Mouse (Mus musculus) E14TG2a.4 (cell line): ENCODE measurements around the gene Kif11.

ENCODE experiments used
- H3K27me3 ChIP-seq: 2 replicates; pipeline ENCODE4 v1.6.1; 2014; ENCODE audit warnings: low read length, control low read depth; ENCODE audit not compliant: insufficient read depth
- H3K36me3 ChIP-seq: 2 replicates; pipeline ENCODE4 v1.6.1; 2014; ENCODE audit warnings: low read length, control low read depth; ENCODE audit not compliant: insufficient read depth
- H3K4me1 ChIP-seq: replicated peaks from 2 replicates; pipeline ENCODE4 v1.6.1; 2014; ENCODE audit warnings: low read depth, low read length, control low read depth
- H3K4me3 ChIP-seq: replicated peaks from 2 replicates; pipeline ENCODE4 v1.5.1; 2014; ENCODE audit warnings: mild to moderate bottlenecking, low read length
- H3K9me3 ChIP-seq: 2 replicates; pipeline ENCODE4 v1.6.1; 2014; ENCODE audit warnings: low read length, control low read depth
- CTCF ChIP-seq: conservative IDR thresholded peaks from 2 replicates; pipeline ENCODE4 v1.5.1; 2014; ENCODE audit warnings: low read length
- NANOG ChIP-seq: IDR thresholded peaks from 2 replicates; pipeline ENCODE4 v1.6.1; 2014; ENCODE audit warnings: borderline replicate concordance, low read length, mixed read lengths
- POU5F1 ChIP-seq: IDR thresholded peaks from 2 replicates; pipeline ENCODE4 v1.6.1; 2014; ENCODE audit warnings: low read length, borderline replicate concordance

The Kif11 gene

DNA sequence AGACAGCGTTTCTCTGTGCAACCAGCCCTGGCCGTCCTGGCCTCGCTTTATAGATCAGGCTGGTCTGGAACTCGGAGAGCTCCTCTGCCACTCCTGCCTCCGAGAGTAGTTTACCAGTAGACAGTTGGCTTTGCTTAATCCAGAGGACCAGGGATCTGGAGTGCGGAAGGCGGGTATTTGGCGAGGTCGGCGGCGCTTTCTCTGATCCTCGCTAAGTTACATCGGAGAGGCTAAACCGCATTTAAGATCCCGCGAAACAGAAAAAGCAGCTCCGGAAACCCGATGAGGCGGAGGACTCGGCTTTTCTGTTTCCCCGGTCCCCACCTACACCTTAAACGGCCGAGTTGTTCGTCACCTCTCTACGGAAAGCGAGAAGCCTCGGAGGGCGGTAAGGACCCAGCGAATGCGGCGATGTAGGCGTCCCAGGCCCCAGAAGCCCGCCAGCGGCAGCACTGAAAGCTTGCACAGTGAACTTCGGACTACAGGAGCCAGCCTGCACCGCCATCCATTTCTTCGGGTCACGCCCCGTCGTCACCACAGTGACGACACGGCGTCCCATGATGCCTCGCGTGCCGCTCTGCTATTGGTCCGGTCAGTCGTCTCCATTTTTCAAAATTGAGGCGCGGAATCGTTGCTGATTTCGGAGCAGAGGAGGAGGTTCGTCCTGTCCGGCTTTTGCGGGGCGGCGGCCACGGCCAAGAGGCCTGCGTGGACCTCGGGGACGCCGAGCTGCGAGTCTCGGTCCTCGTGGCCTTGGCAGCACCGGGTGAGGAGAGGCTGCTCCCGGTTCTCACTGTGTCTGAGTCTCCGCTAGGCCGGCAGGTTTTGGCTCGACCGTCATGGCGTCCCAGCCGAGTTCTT lies at the start of gene Kif11:
Kif11 (plus strand) TSS at position 649 of the 861 bp plus-strand sequence.
- H3K27me3 ChIP-seq: no peaks in the 10 kb centered on the region
- peak within 1 kb of the TSS; percentile 98 for H3K4me3 ChIP-seq
- no peaks in the 10 kb centered on the region for H3K9me3 ChIP-seq
- peaks cover 18% of the 10 kb centered on the region for H3K36me3 ChIP-seq
- TF ChIP-seq NANOG (no peak), POU5F1 (no peak), CTCF (no peak)
- H3K4me1 ChIP-seq: peaks cover 45% of the 10 kb centered on the region

DNA sequence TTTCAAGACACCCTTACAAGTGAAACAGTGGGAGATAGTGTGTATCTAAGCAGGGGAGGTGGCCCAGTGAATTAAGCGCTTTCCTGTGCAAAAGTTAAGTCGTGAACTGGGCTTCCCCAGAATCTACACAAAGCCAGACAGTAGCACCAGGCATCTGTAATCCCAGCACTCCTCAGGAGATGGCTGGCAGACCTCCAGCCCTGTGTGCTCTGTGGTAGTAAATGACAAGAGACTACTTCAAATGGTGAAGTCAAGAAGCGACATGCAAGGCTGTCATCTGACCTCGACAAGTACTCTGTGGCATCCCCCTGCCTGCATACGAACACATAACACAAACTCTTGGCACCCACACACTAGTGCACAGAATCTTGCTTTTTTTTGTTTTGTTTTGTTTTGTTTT lies 49.0 kb upstream of the Kif11 start:
- no peaks in the 10 kb centered on the region for H3K9me3 ChIP-seq
- H3K4me3 ChIP-seq: no peak overlapping the region
- H3K27me3 ChIP-seq: no peaks in the 10 kb centered on the region
- peaks cover 26% of the 10 kb centered on the region for H3K4me1 ChIP-seq
- peaks cover 72% of the 10 kb centered on the region for H3K36me3 ChIP-seq
- TF ChIP-seq NANOG (no peak), POU5F1 (no peak), CTCF (no peak)

DNA sequence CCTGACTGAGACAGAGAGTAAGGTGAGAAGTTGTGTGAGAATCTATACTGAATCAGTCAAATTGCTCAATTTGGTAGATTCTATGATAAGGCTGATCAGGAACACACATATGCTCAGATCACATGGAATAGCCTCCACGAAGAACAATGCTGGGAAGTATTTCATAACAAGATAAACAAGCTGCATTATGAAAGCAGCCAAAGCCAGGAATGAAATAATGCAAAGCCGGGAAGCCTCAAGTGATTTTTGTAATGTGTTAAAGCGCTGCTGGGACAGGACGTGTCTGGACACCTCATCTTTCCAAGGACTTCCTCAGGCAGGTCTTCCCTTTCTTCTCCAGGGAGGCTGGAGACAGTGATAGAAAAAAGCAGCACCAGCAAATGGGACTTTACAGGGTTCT lies 43.5 kb upstream of the Kif11 start:
- Histone ChIP-seq H3K9me3 (no peaks in the 10 kb centered on the region), H3K27me3 (no peaks in the 10 kb centered on the region), H3K4me3 (no peak overlapping the region), H3K4me1 (peaks cover 18% of the 10 kb centered on the region; the same call in 1 of the 2 replicates), H3K36me3 (peaks cover 41% of the 10 kb centered on the region)
- TF ChIP-seq CTCF (no peak), POU5F1 (no peak), NANOG (no peak)

DNA sequence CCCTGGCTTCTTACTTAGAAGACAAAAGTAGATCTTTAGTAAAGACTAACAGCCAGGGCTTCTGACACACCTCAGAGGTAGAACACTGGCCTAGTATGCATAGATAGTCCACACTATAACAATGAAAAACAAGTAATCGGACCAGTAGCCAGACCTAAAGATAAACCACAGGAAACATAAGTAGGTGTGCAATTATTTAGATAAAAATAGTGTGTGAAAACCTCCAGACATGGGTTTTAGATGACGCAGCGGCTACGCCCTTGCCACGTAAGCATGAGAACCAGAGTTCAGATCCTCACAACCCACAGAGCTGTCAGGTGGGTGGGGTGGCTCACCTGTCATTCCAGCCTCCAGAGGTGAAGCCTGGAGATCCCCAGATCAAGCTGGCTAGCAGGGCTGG lies 42.8 kb upstream of the Kif11 start:
- no peak for TF ChIP-seq POU5F1
- no peak for TF ChIP-seq CTCF
- TF ChIP-seq NANOG: no peak
- Histone ChIP-seq H3K36me3 (peaks cover 35% of the 10 kb centered on the region), H3K27me3 (no peaks in the 10 kb centered on the region), H3K4me3 (no peak overlapping the region), H3K9me3 (no peaks in the 10 kb centered on the region), H3K4me1 (peaks cover 23% of the 10 kb centered on the region)

DNA sequence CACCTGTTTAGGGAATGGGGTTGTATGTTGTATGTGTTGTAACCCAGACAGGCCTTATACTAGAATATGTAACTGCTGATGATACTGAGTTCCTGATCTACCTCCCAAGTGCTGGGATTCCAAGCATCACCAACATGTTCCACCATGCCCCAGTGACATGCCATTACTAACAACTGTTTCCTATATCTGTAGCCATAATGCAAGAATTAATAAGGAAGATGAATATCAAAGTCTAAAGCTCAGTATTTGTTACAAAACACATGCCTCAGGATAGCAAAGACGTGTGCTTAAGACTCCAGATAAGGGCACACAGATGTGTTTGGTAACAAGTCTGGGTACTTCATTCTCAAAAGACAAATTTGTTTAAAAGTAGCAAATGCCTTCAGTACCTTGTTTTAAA lies 40.8 kb upstream of the Kif11 start:
- peaks cover 16% of the 10 kb centered on the region for H3K36me3 ChIP-seq
- TF ChIP-seq POU5F1 (no peak), NANOG (no peak), CTCF (no peak)
- H3K4me1 ChIP-seq: peaks cover 43% of the 10 kb centered on the region
- H3K4me3 ChIP-seq: no peak overlapping the region
- no peaks in the 10 kb centered on the region for H3K9me3 ChIP-seq
- H3K27me3 ChIP-seq: no peaks in the 10 kb centered on the region

DNA sequence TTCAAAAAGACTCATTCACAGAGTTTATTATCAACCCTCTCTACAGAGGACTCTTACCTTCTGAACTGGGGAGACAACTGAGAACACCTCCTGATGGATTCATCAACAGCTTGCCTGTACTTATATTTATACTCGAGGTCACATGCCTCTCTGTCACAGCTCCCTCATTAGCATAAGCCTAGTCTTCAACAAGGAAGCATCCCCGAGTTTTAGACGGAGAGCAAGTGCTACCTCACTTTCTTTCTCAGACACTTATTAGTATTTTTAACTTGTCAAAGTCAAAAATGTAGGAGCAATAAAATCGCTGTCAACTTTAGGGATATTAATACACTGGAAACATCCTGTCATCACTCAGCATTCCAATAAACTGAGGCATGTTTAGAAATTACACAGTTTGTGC lies 38.5 kb upstream of the Kif11 start, which contains the start of gene Ide:
Ide (minus strand) TSS at position 101 of the 400 bp plus-strand sequence.
- H3K27me3 ChIP-seq: no peaks in the 10 kb centered on the region
- H3K36me3 ChIP-seq: peaks cover 13% of the 10 kb centered on the region
- no peak for TF ChIP-seq CTCF
- TF ChIP-seq POU5F1: no peak
- no peak for TF ChIP-seq NANOG
- H3K9me3 ChIP-seq: no peaks in the 10 kb centered on the region
- H3K4me3 ChIP-seq: no peak within 1 kb of the TSS
- peaks cover 52% of the 10 kb centered on the region for H3K4me1 ChIP-seq

DNA sequence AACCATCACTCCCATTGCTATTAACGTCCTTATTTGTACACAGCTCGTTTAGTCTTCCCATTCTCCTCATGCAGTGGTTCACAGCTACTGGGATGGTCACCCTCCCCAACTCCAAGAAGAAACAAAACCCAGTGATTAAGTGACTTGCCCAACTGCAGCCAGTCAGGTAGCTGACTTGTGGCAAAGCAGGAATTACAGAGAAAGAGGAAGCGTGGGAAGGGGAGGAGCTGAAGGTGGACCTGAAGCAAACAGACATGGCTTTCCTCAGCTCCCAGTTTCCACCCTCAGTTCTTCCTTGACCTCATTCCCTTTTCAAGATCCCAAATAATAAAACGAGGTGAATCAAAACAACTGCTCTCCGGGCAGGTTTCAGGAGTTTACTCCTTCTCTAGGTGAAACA lies 35.7 kb upstream of the Kif11 start:
- peaks cover 51% of the 10 kb centered on the region for H3K4me1 ChIP-seq
- H3K36me3 ChIP-seq: peaks cover 11% of the 10 kb centered on the region; the same call in 1 of the 2 replicates
- no peaks in the 10 kb centered on the region for H3K9me3 ChIP-seq
- no peaks in the 10 kb centered on the region for H3K27me3 ChIP-seq
- TF ChIP-seq NANOG (no peak), POU5F1 (no peak), CTCF (no peak)
- no peak overlapping the region for H3K4me3 ChIP-seq

DNA sequence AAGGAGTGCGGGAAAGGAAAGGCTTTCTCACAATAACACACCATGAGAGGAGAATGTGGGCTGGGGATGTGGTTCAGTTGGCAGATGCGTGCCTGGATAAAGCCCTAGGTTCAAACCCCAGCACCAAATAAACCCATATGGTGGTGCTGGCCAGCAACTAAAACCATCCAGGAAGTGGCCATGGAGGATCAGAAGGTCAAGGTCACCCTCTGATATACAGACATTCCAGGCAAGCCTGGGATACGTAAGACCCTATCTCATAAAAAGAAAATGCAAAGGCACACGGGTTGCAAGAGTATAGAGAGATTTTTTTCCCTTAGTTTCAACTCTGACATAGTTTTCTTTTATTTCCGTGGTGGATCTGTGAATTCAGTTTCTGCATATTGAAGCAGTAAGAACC lies 35.3 kb upstream of the Kif11 start:
- Histone ChIP-seq H3K4me3 (no peak overlapping the region), H3K9me3 (no peaks in the 10 kb centered on the region), H3K36me3 (peaks cover 15% of the 10 kb centered on the region; the same call in 1 of the 2 replicates), H3K4me1 (peaks cover 51% of the 10 kb centered on the region), H3K27me3 (no peaks in the 10 kb centered on the region)
- TF ChIP-seq POU5F1 (no peak), NANOG (no peak; the same call in 1 of the 2 replicates), CTCF (no peak)

DNA sequence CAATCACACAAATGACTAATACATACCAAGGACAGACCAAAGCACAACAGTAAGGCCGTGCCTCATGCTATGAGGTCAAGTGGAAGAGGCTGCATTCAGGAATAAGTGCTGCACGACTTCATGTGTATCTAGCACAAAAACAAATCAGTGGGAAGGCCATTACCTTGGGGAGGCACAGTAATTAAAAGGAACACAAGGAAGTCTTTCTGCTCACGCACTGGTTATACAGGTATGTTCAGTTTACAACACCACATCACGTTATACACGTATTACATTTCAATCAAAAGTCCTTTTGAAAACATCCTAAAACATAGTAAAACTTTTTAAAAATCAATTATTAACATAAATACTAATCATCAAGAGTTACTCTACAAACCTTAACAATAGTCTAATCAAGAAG lies 32.3 kb upstream of the Kif11 start:
- H3K27me3 ChIP-seq: no peaks in the 10 kb centered on the region
- H3K36me3 ChIP-seq: peaks cover 25% of the 10 kb centered on the region
- no peaks in the 10 kb centered on the region for H3K9me3 ChIP-seq
- H3K4me3 ChIP-seq: no peak overlapping the region
- H3K4me1 ChIP-seq: peaks cover 43% of the 10 kb centered on the region
- no peak for TF ChIP-seq POU5F1
- TF ChIP-seq NANOG: no peak
- no peak for TF ChIP-seq CTCF
